ENCODE assay signal across 8 mouse cellular contexts in the genomic region with DNA sequence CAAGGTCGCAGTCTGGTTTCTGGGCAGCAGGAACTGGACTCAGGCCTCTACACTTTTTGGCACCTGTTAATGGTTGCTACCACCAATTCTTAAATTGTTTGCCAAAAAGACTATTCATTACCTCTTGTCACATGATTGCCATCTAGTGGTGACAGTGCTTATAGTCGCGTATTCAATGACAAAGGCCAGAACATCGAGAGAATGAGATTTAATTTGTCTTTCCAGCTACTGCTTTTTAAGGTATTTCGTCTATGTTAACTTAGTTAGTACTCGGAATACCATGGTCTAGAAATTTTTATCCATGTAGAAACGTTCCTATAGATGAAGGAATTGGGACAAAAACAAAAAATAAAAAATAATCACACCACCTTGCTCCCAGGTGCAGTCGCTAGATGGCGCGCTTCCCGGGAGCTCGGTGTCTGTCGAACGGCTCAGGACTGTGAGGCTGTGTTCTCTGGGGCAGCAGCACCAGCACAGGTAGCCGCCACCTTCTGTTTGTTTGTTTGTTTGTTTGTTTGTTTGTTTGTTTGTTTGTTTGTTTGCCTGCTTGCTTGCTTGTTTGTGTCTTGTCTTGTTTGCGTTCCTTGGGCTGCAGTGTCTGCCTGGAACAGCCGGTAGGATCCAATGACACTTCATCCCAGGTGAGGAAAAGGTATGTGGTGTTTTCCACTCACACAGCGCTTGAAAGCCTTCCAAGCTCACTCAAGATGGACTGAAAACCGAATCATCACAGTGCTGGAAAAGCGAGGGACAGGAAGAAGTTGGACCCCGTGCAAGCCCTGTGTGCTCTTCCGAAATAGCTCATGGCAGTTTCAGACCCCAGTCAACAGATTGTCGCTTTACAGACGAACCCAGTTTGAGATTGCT.
A peak's percentile ranks its signal among the peaks of the same experiment; 100 is the strongest.
DNase-seq lines count a peak whose midpoint lies in the region; ATAC-seq and TF ChIP-seq lines count a peak whose summit lies in the region.

No protein-coding gene starts in this region.

- peak; percentile 44 for DNase-seq in MEL-GATA-1-ER (ENCODE audit: extremely low read depth, low read depth)
- DNase-seq in cerebellum, adult 11 months, result peak; percentile 44
- peak; percentile 70 to 75 for DNase-seq in layer of hippocampus, adult 2 months (ENCODE audit: low spot score in 2 of 2)
- DNase-seq in lung, adult 18-20 months, result peak; percentile 6 to 36
- DNase-seq in thymus, postnatal 14 days, result peak; percentile 49

- no peak overlapping the region; the same call in 1 of the 2 replicates for H3K9ac ChIP-seq in forebrain, embryonic 13.5 days

- peak; percentile 89 for ATAC-seq in forebrain, embryonic 13.5 days
- peak; percentile 91 for ATAC-seq in hematopoietic stem cell, adult 5-6 weeks (replicated peaks in 1 of 2; ENCODE audit: insufficient read depth in 1 of 2, low FRiP score in 2 of 2, low TSS enrichment in 1 of 2, low read depth in 1 of 2, poor library complexity in 2 of 2, severe bottlenecking in 2 of 2)
- peak; percentile 75 for ATAC-seq in neutrophil, adult 5-6 weeks (ENCODE audit: extremely low read depth, insufficient number of reproducible peaks, low FRiP score, poor library complexity, severe bottlenecking)

- H3K4me3 ChIP-seq in forebrain, embryonic 13.5 days, result peak overlapping the region; percentile 30
- peak overlapping the region; percentile 50 for H3K4me3 ChIP-seq in layer of hippocampus, adult 2 months

- H3K27me3 ChIP-seq in forebrain, embryonic 13.5 days, result no peaks in the 10 kb centered on the region

- H3K9me3 ChIP-seq in forebrain, embryonic 13.5 days (replicated peaks), result no peaks in the 10 kb centered on the region

- peak overlapping the region; percentile 44 for H3K4me2 ChIP-seq in forebrain, embryonic 13.5 days

- WGBS in forebrain, embryonic 13.5 days, result 22% methylated on average over 24 of the region's 24 CpGs

- no peaks in the 10 kb centered on the region for H3K36me3 ChIP-seq in forebrain, embryonic 13.5 days (ENCODE audit: poor library complexity, severe bottlenecking)

- H3K27ac ChIP-seq in forebrain, embryonic 13.5 days, result no peak overlapping the region
- peak overlapping the region; percentile 81 for H3K27ac ChIP-seq in layer of hippocampus, adult 2 months

- H3K4me1 ChIP-seq in forebrain, embryonic 13.5 days, result peaks cover 16% of the 10 kb centered on the region

- TF ChIP-seq CTCF in layer of hippocampus, adult 2 months (conservative IDR thresholded peaks at IDR 0.05), result peak; percentile 88

Comparison
In these comparisons a context has a peak if more than half of its experiments do, and no peak if none do; other contexts are left out.
1. DNase-seq: peak in every context shown above with its lines; median percentile 72 in layer of hippocampus, adult 2 months; 49 in thymus, postnatal 14 days; 44 in MEL-GATA-1-ER; 44 in cerebellum, adult 11 months; 21 in lung, adult 18-20 months.